Mouse (Mus musculus) liver, embryonic 12.5 days (tissue): ENCODE results near the gene 1700080E11Rik. TPM values are rescaled to one million over a fixed set of nuclear protein-coding genes. Genes with fewer than 3 reads are reported as not detected.

Source experiments
- ATAC-seq: fragments of 200-750 bp; cut with Nextera tagmentation; 2 replicates; pipeline ENCODE4 v1.8.0; 2017; ENCODE audit warnings: moderate number of reproducible peaks, mild to moderate bottlenecking, moderate library complexity
- H3K27ac ChIP-seq: fragments of 300-500 bp; sonication (generic); 2 replicates; pipeline ENCODE4 v1.5.1; 2016; ENCODE audit warnings: mild to moderate bottlenecking
- H3K27me3 ChIP-seq: fragments of 300-500 bp; sonication (generic); replicated peaks from 2 replicates; pipeline ENCODE4 v1.6.1; 2016; ENCODE audit warnings: mild to moderate bottlenecking, moderate library complexity
- H3K36me3 ChIP-seq: fragments of 300-500 bp; sonication (generic); 2 replicates; pipeline ENCODE4 v1.6.1; 2016; ENCODE audit warnings: mild to moderate bottlenecking, moderate library complexity
- H3K4me1 ChIP-seq: fragments of 300-500 bp; sonication (generic); 2 replicates; pipeline ENCODE4 v1.6.1; 2016
- H3K4me2 ChIP-seq: fragments of 300-500 bp; sonication (generic); 2 replicates; pipeline ENCODE4 v1.6.1; 2016; ENCODE audit warnings: mild to moderate bottlenecking, moderate library complexity
- H3K4me3 ChIP-seq: fragments of 300-500 bp; sonication (generic); 2 replicates; pipeline ENCODE4 v1.5.1; 2016; ENCODE audit warnings: mild to moderate bottlenecking, moderate library complexity
- H3K9ac ChIP-seq: fragments of 300-500 bp; sonication (generic); 2 replicates; pipeline ENCODE4 v1.6.1; 2016; ENCODE audit warnings: mild to moderate bottlenecking, moderate library complexity
- H3K9me3 ChIP-seq: fragments of 300-500 bp; sonication (generic); replicated peaks from 2 replicates; pipeline ENCODE4 v1.6.1; 2016; ENCODE audit warnings: mild to moderate bottlenecking, moderate library complexity
- WGBS: fragments of 180-500 bp; shearing (Covaris S2); methylation state at CpG from one replicate; pipeline ENCODE4 v1.1.7; 2016; ENCODE audit not compliant: insufficient replicate concordance; 5-methylcytosine and 5-hydroxymethylcytosine counted together
- polyA plus RNA-seq: library from polyadenylated mRNA; unstranded; fragments of >200 nt; fragmentation: Nextera tagmentation; extraction: Ambion mirVana; gene quantifications from 2 replicates; pipeline ENCODE4 v1.2.1, GENCODE M21; 2016

Gene 1700080E11Rik
- polyA plus RNA-seq, 1 experiment from 2014 or later: not detected

DNA sequence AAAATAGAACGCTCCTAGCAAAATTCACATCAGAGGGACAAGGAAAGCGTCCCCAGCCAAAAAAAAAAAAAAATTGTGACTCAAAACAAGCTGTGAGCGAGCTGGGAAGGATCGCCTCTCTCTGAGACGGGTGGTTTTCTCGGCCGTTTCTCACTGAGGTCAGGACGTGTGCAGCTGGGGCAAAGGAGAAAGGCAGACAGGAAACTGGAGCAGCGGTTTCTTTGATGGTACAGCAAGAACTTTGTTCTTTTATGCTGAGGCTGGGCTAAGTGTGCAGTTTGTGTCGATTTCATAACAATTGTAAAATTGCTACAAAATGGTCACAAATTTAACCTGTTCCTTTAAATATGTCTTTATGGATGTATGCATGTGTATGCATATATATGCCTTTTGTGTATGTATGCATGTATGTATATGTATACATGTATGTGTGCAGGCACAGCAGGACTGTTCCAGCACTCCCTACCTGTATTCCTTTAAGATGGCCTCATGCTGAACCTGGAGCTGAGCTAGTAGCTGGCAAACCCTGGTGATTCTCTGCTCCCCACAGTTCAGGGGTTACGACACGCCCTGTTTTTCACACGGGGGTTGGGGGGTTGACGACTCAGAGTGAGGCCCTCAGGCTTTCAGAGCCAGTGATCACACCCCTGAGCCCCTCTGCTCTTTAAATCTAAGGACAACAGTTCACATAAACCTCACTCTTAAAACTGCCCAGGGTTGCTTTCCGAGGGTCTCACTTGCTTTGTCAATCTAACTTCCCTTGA, 43.9 kb downstream of the 1700080E11Rik start:
- no peak overlapping the region for H3K9ac ChIP-seq
- H3K4me1 ChIP-seq: no peaks in the 10 kb centered on the region
- WGBS: 61% methylated on average over 15 of the region's 15 CpGs
- no peak overlapping the region for H3K4me2 ChIP-seq
- H3K4me3 ChIP-seq: no peak overlapping the region
- no peaks in the 10 kb centered on the region for H3K27me3 ChIP-seq
- H3K36me3 ChIP-seq: no peaks in the 10 kb centered on the region
- no peaks in the 10 kb centered on the region for H3K9me3 ChIP-seq
- H3K27ac ChIP-seq: no peak overlapping the region
- no peak for ATAC-seq

Other genes starting within 250 kb of the 1700080E11Rik start
- gene Mrpl3, start 91.9 kb downstream of the 1700080E11Rik start, polyA plus RNA-seq: 94.1 and 95.8 TPM in 2 replicates
- 7.7 and 7.9 TPM in 2 replicates for gene Nudt16, start 13.3 kb downstream of the 1700080E11Rik start, polyA plus RNA-seq